In the genomic region with DNA sequence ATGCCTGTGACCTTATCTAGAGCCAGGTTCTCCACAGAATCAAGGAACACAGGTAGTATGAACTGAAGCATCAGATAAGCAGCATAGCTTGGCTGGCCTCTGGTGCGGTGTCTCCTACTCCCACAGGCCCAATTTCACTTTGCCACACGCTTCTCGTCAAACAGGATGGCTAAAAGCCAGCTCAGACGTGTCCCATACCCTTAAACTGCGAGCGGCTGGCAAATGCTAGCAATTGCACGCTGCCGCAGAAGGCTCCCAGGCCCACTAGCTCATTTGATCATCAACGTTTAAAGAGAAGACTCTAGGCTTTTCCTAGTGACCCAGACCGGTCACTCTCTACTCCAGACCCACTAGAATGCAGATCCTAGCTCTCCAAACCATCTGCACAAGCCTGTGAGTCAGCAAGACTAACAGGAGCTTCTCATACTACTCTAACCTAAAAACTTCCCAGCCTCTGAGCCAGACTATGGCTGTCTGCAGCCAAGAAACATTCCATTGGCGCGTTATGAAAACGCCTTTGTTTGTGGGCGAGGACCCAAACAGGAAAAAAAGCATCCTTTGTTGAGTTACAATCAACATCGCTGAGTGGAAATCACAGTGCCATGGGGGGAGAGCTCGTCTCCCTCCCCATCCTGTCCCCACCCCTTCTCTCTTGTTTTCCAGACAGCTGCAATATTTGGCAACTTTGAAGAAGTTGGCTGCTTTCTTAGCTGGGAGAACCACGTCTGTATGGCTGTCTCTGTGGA, we compare ENCODE assay signal across 10 mouse cellular contexts. TPM values are rescaled to one million over a fixed set of nuclear protein-coding genes. Genes with fewer than 3 reads are reported as not detected.
DNase-seq lines count a peak whose midpoint lies in the region; ATAC-seq lines count a peak whose summit lies in the region.
"Had no signal": no experiment of that assay in that cellular context is flagged by ENCODE, and none has a peak within 500 bp of the region (broad histone marks: within the 10 kb centered on the region; RNA-seq: fewer than 3 reads in every experiment).

No protein-coding gene starts in this region.

- no peaks in the 10 kb centered on the region for H3K27me3 ChIP-seq in hindbrain, embryonic 16.5 days (replicated peaks; ENCODE audit: control insufficient read depth, insufficient read depth, low read length)

- 48% methylated on average over 17 of the region's 17 CpGs for WGBS in hindbrain, embryonic 16.5 days

- H3K4me2 ChIP-seq in hindbrain, embryonic 16.5 days (ENCODE audit: low read length), result no peak overlapping the region
- H3K4me2 ChIP-seq: liver, embryonic 13.5 days had no signal

- H3K9ac ChIP-seq in hindbrain, embryonic 16.5 days (ENCODE audit: low read depth, low read length), result no peak overlapping the region
- H3K9ac ChIP-seq: liver, embryonic 13.5 days had no signal

- intact Hi-C loops in left cerebral cortex, postnatal 25 days (cut with DNase I), result loop anchor here (2.0 kb wide), 1 partner anchor 22 kb away; the partner anchor contains the start of gene Ndufa6

- no peak overlapping the region for H3K4me3 ChIP-seq in hindbrain, embryonic 16.5 days (ENCODE audit: low read length)
- H3K4me3 ChIP-seq: liver, embryonic 13.5 days had no signal

- ATAC-seq in hindbrain, embryonic 16.5 days, result peak; percentile 19; the same call in 1 of the 2 replicates

- no peaks in the 10 kb centered on the region for H3K9me3 ChIP-seq in hindbrain, embryonic 16.5 days (ENCODE audit: control insufficient read depth, low read length)
- H3K9me3 ChIP-seq: liver, embryonic 13.5 days had no signal

- peak; percentile 39 for DNase-seq in cerebellum, adult 11-12 months
- no peak for DNase-seq in cerebellum, postnatal 25 days
- DNase-seq in right cerebral cortex, adult 2 months (ENCODE audit: low spot score in 2 of 2), result peak; percentile 37 to 54
- no peak for DNase-seq in right cerebral cortex, postnatal 4 days
- DNase-seq in left cerebral cortex, postnatal 25 days (ENCODE audit: low spot score in 2 of 2), result peak; percentile 41 to 77
- DNase-seq in telencephalon, adult 2 months (ENCODE audit: low read depth, low spot score), result peak; percentile 79
- no peak for DNase-seq in thymus, postnatal 4 days
- DNase-seq: liver, embryonic 13.5 days had no signal

- no peaks in the 10 kb centered on the region for H3K36me3 ChIP-seq in hindbrain, embryonic 16.5 days (ENCODE audit: control insufficient read depth, insufficient read depth, low read length)
- H3K36me3 ChIP-seq: liver, embryonic 13.5 days had no signal

- peaks cover 7% of the 10 kb centered on the region for H3K4me1 ChIP-seq in hindbrain, embryonic 16.5 days (ENCODE audit: control insufficient read depth, insufficient read depth, low read depth, low read length)

- H3K27ac ChIP-seq in hindbrain, embryonic 16.5 days (ENCODE audit: low read depth, low read length), result no peak overlapping the region
- H3K27ac ChIP-seq: liver, embryonic 13.5 days had no signal

RNA-seq across cellular contexts. Expression of gene Cyp2d22, which starts 3.5 kb away (rescaled TPM):
- polyA plus RNA-seq in hindbrain, embryonic 16.5 days (2015; fragmentation: Nextera tagmentation; extraction: Ambion mirVana), result 3.3 TPM in 2 replicates
- total RNA-seq in left cerebral cortex, postnatal 25 days (2021), result 10 to 100 TPM; 34.4 TPM

RNA-seq across cellular contexts. Expression of gene Cyp2d11, which starts 17.3 kb away (rescaled TPM):
- polyA plus RNA-seq in hindbrain, embryonic 16.5 days (2015; fragmentation: Nextera tagmentation; extraction: Ambion mirVana), result not detected in 2 replicates
- under 1 TPM in 1 of 2 experiments, not detected in 1; 0.53 TPM for total RNA-seq in left cerebral cortex, postnatal 25 days (2021)
- polyA plus RNA-seq: C2C12; liver, embryonic 13.5 days had no signal

RNA-seq across cellular contexts. Expression of gene Ndufa6, which starts 22.4 kb away (rescaled TPM):
- 345 and 392 TPM in 2 replicates for polyA plus RNA-seq in hindbrain, embryonic 16.5 days (2015; fragmentation: Nextera tagmentation; extraction: Ambion mirVana)
- 100 to 1,000 TPM; 191 to 196 TPM for total RNA-seq in left cerebral cortex, postnatal 25 days (2021)

RNA-seq across cellular contexts. Expression of gene Cyp2d10, which starts 30.4 kb away (rescaled TPM):
- not detected in 2 replicates for polyA plus RNA-seq in hindbrain, embryonic 16.5 days (2015; fragmentation: Nextera tagmentation; extraction: Ambion mirVana)
- total RNA-seq in left cerebral cortex, postnatal 25 days (2021), result not detected
- polyA plus RNA-seq: C2C12 had no signal

RNA-seq across cellular contexts. Expression of gene Smdt1, which starts 37.8 kb away (rescaled TPM):
- polyA plus RNA-seq in hindbrain, embryonic 16.5 days (2015; fragmentation: Nextera tagmentation; extraction: Ambion mirVana), result 354 and 397 TPM in 2 replicates
- 100 to 1,000 TPM; 136 to 138 TPM for total RNA-seq in left cerebral cortex, postnatal 25 days (2021)

Comparison
In these comparisons a context has a peak if more than half of its experiments do, and no peak if none do; other contexts are left out.
1. DNase-seq: peak in cerebellum, adult 11-12 months (single experiment), right cerebral cortex, adult 2 months (2 of 2), left cerebral cortex, postnatal 25 days (2 of 2) and telencephalon, adult 2 months (single experiment); none in cerebellum, postnatal 25 days (0 of 2), right cerebral cortex, postnatal 4 days (single experiment) and thymus, postnatal 4 days (single experiment).